Mouse (Mus musculus) testis, adult 2 months (tissue): Measurements from ENCODE around the gene Ccdc22.

Experiments used
- CTCF ChIP-seq: fragments of 200-500 bp; IDR thresholded peaks from 2 replicates; pipeline ENCODE4 v1.5.1; 2012; ENCODE audit warnings: low read depth, mild to moderate bottlenecking, inconsistent platforms, low read length, moderate library complexity; ENCODE audit not compliant: control insufficient read depth, insufficient read depth, insufficient replicate concordance
- POLR2A ChIP-seq: fragments of 200-500 bp; IDR thresholded peaks from 2 replicates; pipeline ENCODE4 v1.6.1; 2012; ENCODE audit warnings: low read depth, mild to moderate bottlenecking, inconsistent platforms, low read length, moderate library complexity; ENCODE audit not compliant: control insufficient read depth

DNA sequence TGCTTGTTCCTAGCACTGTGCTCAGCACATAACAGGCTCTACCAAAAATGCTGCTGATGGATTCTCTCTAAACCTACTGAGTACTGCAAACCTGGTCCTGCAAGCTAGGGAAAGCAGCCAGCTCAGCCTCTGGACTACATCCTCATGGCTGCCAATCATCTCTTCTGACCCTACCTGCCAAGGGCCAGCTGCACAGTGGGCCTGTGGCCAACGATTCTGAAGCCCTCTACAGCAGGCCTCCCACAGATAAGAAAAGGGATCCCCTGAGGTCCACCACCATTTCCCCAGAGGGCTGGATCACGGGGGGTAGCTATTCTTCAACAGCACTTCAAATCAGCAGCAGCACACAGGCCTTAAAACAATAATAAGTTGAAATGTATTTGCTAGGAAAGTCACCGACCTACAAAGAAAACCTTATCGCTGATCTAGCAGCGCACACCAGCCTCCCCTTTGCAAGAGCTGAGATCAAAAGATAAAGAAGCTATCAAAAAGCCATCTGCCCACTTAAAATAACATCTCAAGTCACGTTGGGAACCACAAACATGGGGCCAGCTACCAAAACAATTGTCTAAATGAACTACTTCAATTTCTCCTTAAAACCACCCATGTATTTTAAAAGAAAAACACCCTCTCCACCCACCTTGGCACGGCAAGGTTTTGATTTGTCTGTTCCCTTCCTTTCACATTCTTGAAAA, 34.7 kb downstream of the Ccdc22 start:
- TF ChIP-seq CTCF: no peak
- TF ChIP-seq POLR2A: no peak
